Mouse (Mus musculus) cerebellum, postnatal 14 days (tissue): ENCODE measurements at regions not wholly inside any gene's neighbourhood (a gene's known extent, or its start where the extent isn't known, plus 50 kb on each side); places are given as distances from the start of the nearest gene placed in this dataset.

ENCODE experiments used
- DNase-seq, 2 experiments: peaks; one replicate each; pipeline ENCODE4 v3.0.0; 2021; ENCODE audit warnings: mixed read lengths in 2 of 2

DNA sequence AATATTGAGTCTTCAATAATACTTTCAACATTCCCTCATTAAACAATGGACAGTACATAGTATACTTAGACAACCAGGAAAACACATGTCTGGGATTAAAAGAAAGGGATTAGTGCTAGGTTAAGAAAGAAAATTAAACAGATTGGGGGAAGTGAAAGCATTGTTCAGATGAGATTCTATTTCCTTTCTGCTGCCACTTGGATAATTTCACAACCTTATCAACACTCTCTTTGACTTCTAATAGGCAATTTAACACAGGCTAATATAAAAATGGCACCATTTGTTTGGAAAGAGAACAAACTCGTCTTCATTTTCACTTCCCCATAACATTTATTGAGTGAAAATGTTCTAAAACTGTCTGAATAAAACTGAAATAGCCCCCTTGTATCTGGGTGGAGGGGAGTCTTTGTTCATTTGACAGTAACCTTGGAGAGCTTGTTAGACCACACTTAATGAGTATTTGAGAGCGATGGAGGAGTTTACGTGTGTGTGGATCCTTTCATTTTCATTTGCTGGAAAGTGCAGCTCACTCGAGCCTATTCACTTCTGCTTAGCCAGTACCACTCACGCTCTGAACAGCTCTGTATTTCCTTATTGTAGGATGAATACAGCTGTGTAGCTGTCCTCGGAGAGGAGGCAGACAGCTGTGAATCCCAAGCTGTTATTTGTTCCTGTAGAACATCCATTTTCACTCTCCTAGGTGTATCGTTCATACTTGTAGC, 366.7 kb downstream of the Kctd12 start:
- DNase-seq = no peak

DNA sequence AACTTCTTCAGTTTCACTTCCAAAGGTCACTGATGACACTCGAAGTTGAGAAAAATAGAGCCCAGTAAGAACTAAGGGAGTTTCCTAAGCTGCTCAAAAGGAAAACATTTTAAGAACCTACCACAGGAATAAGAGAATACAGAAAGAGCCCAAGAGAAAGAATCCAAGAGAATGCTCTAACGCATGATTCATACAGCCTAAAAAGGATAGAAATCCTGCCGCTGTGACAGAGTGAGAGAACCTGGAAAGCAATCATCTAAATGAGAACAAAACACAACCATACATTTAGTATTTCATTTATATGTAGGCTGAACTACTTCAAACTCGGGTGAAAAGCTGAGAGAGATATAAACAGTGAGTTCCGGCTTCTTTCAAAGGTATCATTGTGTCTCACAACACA, 376.4 kb downstream of the Kctd12 start:
- DNase-seq = no peak

DNA sequence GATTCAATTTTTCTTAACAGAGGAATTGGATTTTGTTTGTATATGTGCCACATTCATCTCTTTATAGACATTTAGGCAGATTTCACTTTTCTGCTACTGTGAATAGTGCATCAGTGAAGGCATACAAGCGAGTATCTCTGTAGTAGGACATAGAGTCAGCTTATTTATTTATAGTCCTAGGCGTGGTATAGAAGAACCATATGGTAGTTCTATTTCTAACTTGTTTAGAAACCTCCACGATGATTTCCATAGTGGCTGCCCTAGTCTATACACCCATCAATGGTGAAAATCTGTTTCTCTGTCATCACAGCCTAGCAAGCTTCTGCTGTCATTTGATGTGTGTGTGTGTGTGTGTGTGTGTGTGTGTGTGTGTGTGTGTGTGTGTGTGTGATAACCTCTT, 387.6 kb downstream of the Kctd12 start:
- DNase-seq = no peak

DNA sequence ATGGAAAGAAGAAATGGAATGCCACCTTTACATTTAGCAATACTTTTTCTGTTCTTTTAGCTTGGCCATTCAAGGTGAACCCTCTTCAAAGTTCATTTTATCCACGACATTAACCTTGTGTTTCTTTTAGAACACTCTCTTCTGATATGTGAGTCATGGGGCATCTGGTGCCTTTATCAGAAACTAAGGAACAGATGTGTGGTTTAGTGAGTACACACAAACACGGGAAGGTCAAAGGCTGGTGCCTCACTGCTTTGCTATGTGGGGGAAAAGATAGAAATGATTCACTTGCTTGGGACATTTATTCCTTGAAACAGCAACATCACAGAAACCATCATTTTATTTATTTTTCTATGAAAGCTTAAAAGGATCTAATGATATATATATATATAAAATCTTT, 428.7 kb downstream of the Kctd12 start:
- no peak for DNase-seq

DNA sequence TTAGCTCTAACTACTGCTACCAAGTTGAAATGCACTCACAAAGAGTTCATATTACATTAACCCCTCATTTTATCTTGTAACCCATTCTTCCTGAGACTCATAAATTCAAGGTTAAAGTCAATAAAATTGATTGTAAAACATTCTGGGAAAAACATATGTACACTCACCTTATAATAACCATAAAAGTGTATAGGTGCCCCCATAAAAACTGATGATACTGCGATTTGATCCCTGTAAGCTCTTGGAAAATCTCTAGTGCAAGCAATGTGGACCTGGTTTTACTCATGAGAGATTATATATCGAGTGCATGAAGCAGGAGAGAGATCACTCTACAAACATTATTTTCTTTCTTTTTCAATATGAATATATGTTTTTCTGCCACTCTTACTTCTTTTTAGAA, 429.8 kb downstream of the Kctd12 start:
- DNase-seq = no peak

DNA sequence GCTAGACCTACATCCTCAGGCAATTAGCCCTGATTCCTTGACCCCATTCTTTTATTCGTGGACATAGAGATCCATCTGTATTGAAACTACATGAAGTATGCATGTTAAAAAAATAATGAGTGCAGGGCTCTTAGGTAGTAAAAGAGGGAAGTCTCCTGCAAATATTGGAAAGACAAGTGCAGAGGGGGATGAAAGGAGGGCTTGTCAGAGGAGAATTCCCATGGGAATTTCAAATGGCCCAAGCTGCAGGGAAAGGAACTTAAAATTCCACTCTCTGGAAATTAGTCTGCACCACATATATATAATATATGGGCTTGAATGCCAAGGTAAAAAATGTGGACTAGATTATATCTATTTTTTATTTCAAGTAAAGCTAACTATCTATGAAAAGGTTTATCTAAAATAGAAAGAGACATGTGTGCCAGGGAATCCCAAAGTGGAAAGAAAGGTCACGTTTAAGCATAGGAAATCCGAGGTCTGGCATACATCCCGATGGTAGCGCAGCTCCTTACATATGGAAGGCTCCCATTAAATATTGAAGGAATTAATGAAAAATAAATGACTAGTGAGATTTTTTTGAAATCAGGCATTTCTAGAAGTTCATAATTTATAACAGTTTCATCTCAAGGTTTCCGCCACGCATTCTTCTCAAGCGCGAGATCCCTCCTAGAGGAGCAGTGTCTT, 457.4 kb downstream of the Kctd12 start:
- DNase-seq = no peak

DNA sequence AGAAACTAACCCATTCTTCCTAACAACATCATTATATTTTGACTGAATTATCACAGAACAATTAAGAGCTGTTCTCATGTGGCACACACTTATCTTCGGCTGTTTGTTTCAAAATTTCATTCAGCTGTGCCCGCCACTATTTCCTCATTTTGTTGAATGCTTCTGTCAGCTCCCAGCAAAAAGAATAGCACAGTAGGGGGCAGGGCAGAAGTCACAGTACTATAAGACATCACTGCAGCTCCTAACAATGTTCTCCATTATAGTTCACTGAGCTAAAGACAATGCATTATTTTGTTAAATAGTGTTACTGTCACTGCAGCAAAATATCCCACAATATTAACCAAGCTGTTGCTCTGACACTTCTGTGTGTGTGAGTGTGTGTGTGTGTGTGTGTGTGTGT, 465.7 kb downstream of the Kctd12 start:
- no peak for DNase-seq

DNA sequence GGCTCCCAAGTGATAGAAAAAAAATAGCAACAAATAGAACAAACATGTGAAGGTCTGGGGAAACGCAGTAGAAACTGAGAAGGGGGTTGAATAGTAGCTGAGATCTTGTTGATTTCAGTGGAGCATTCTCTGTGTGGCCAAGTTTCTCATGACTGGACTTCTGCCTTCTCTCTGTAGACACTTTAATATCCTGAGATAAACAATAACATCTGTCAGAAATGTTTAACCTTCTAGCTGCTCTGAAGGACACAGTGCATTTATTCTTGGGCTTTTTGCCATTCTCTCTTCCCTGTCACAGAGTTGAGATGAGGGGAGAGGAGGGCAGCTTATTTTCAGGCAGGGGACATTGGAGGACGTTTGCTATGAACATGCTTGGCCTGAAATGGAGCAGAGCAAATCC, 467.9 kb downstream of the Kctd12 start:
- no peak for DNase-seq

DNA sequence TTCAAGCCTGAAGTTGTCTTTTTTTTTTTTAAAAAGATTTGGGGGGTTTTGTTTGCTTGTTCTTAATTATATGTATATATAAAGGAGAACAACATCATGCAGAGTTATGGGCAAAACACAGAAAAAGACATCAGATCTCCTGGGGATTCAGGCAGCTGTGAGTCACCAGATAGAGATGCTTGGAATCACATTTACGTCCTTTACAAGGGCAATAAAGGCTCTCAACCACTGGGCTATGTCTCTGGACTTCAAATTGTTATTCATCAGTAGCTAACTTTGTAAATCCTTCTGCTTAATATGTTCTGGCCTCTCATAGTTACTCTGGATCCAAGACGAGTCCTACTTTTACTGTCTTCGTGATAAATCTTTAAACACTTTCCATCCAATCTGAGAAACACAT, 469.8 kb downstream of the Kctd12 start:
- DNase-seq = no peak

DNA sequence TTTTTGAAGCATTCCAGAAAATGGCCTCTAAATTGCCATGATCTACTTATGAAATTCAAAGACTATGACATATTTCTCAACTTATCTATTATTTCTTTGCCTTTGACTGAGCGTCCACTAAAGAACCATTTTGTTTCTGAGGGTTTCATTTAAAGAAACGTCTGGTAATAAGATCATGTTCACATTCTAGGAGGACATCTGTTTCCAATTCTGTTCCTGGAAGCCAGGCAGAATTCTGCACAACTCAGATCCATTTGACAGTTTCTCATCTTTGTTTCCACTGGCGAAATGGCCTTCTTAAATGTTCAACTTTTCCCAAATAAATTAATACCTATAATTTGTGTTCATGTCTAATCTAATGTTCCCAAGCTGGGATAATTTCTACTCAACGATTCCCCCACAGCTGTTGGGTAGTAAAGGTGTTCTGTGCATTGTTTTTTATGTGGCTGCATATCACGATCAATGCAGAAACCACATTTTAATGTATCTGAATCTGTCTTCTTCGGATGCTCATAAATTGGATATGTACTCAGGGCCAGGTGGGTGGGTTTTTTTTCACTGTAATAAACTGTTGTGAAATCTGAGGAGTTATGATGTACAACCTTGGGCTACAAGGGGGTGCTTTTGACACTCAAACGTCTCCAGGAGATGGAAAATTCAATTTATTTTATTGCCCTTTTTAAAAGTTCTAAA, 470.6 kb downstream of the Kctd12 start:
- no peak for DNase-seq

DNA sequence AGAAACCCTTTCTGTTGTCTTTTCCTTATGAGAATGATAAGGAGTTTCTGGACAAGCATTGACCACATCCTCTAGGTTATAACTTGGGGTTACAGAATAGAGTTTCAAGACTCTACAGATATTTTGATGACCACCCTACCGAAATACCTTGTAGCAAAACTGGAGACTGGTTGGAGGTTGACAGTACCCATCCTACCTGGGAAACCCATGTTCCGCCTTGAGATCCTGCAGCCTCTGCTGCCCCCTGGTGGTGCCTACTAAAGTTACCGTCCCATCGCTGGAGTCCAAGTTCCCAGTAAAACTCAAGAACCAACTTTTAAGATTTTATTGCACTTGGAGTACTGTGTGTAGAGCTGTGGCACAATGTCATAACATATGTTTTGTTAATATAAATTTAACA, 472.1 kb downstream of the Kctd12 start:
- peak; percentile 78 to 79 for DNase-seq

DNA sequence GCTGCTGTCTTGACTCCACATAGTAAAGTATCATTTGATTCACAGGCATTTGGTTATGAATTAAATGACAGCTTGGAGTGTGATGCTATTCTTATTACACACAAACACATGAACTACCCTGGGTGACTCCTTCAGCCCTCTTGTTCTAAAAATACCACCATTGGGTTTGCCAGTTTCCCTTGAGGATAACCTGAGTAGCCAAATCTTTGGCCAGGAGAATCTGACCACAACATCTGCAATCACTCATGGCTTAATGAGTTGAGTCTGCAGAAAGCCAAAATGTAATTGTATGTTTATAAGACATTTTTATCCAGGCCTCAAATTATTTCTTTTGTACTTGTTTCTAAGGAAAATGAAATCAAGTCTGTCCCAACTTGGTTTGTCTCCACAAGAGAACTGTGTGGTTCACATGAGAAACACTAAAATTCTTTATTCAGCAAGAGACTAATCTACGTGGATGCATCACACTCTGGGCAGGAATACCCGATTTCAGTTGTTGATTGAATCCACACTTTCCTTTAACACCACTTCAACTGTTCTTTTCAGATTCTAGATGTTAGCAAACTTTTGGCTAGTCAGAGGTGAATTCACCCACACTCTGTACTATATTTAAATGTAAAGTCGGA, 476.6 kb downstream of the Kctd12 start:
- no peak for DNase-seq

DNA sequence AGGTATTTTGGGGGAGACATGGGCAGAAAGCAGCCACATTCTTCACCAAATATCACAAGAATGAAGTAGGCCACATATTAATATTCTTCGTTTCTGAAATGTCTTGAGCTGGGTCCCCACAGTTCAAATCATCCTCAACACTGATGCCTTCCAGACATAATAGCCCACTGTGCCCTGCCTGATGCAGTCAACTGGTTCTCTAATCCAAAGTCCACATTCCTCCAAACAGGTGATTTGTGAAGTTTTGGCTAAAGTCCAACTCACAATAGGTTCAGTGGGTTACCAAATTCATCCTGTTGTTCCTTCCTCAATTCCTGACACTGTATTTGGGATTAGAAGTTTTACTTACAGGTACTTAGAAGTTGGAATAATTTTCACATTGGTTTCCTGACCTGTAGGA, 485.3 kb downstream of the Kctd12 start:
- no peak for DNase-seq

DNA sequence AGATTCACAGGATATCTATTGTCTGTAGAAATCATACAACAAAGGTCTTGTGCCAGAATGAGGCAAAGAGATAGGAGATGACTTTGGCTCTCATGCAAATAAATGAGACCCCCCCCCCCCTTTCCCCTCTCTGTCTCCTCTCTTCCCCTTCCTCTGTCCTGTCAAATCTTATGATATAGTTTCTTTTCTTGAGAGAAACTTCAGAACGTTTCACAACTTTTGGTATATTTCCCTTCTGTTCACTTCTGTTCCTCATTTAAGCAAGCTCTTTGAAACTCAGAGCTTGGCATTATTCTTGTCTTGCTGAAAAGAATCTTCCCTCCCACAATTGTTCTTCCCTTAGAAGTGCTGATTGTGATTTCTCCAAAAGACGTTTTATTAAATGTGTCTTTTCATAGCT, 490.1 kb downstream of the Kctd12 start:
- DNase-seq = no peak

DNA sequence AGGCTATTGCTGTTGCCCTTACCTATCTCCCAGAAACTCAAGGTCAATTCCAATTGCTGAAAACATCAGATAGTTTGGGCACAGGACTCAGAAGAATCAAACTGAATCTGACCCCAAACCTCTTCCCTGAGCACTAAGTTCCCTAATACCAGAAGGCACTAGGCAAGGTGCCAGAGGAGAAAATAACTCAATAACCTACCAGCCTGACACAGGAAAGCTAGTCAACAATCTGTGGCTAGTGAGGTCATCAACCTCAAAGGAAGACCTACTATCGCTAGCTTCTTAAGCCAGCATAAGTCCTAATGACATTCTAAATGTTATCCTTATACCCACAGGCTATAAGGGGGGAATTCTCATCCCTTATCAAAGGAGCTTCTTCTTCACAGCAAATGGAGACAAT, 491.2 kb downstream of the Kctd12 start:
- DNase-seq = no peak

DNA sequence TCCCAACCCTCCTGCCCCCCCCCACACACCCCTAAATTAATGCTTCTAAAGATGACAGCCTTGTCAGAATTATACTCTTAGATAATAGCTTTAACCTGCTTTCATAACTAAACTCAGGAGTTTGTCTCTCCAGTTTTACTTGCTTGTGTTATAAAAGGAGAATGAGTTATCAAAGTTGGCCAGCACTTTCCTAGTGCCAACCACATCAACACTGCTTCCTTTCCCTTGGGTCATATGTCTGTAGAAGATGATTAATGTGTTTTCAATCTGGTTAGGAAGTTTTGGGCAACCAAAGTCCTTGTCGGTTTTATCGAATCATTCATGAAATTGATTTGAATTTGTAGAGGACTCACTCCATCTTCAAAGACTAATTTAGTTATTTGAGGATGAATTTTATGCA, 505.3 kb downstream of the Kctd12 start:
- no peak for DNase-seq

DNA sequence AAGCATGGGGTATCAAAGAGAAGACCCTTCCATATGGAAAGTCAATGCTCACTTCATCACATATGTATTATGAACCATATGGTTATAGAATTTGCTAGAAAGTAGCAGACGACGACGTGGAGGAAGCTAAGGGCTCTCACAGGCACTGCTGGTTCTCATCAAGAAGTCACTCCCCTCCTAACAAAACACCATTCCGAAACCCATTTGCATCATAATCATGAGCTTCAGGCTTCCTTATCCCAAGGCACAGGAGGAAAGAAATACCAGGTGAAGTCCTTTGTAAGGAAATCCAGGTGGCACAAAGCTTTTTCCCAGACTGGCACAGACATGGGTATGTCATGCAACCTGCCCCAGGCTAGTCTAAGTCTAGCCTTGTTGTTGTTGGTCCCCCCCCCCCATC, 513.1 kb downstream of the Kctd12 start:
- DNase-seq = no peak

DNA sequence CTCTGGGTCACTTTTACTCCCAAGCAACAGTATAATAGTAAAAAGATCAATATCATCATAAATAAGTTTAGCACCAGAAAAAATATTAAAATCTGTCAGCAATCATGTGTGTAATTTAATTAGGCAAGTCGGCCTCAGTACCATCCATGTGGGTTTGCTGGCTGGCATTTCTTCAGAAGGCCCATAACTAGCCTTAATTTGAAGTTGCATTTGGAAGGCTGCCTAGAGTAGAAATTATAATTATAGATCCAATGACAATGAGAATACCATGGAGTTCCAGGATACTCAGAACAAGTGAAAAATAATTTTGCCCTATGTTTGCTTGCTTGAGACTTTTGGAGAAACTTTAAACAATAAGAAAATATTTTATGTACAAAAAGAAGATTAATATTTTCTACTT, 521.4 kb downstream of the Kctd12 start:
- DNase-seq = no peak

DNA sequence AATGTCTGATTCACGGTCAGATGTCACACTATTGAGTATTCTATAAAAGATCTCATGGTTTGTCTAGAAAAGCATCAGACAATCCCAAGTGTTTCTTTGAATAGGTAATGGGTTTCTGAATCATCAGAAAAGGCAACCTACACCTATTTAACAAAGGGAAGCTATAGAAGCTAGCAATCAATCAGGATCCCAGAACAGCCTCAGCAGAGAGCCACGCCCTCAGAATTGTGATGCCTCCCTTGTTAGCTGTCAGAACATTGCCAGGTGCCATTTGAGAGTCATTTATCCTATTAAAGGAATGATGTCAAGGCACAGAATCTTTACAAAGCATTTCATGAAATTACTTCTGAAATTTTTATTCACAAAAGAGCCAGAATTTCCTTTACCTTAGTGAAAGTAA, 542.7 kb downstream of the Kctd12 start:
- DNase-seq = no peak

DNA sequence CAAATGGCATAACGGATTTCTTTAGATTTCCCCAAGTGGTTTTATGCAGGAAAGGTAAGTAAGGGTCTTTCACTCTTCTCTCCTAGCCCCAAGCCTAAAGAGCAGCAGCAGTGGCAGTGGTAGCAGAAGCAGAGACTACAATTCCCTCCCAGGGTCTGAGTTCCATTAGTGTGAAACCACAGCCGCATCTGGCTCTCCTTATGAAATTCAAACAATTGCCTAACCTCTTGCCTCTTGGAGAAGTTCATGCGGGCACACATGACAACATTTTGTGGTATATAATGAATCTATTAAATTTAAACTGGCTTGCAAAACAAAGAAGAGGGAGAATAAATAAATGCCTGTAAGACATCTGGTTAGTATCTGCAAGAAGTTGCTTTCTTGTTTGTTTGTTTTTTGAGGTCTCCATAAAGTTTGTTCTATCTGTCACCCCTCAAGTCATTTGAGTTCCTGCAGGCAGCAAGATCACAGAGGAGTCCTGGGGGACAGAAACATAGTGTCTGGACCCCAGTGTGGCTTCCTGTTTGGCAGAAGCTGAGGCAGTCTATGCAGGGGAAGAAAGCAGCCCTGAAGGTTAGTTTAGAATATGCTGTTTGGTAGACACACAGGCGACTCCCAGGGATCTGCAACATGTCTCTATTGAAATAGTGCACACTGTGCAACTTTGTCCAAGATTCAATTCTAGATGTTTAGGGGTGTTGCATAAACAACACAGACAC, 578.9 kb downstream of the Kctd12 start:
- DNase-seq = no peak

DNA sequence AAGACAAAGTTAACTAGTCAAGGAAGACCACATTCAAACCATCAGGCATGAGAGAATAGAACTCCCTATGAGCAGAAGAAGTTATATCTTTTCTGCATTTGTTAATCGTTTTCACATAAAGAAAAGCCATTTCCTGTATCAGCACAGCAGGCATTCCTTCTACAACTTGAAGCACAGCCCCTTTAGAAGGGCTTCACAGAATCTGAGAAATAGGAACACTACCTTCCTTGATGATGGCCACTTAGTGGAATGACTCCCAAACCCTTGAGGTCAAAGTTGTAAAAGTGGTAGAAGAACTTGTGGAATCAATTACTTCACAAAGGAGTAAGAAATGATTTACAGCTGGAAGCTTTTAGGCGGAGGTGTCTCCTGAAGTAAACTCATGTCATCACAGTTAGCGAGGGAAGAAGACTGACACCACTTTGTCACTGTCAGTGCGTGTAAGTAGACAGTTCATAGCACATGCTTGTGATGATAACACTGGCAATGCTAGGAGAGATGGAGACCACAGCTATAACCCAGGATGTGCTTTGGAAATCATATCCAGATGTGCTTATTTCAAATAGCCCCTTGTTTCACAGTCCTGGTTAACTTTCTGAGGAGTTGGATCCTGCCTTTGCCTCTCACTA, 580.3 kb downstream of the Kctd12 start:
- DNase-seq = no peak

DNA sequence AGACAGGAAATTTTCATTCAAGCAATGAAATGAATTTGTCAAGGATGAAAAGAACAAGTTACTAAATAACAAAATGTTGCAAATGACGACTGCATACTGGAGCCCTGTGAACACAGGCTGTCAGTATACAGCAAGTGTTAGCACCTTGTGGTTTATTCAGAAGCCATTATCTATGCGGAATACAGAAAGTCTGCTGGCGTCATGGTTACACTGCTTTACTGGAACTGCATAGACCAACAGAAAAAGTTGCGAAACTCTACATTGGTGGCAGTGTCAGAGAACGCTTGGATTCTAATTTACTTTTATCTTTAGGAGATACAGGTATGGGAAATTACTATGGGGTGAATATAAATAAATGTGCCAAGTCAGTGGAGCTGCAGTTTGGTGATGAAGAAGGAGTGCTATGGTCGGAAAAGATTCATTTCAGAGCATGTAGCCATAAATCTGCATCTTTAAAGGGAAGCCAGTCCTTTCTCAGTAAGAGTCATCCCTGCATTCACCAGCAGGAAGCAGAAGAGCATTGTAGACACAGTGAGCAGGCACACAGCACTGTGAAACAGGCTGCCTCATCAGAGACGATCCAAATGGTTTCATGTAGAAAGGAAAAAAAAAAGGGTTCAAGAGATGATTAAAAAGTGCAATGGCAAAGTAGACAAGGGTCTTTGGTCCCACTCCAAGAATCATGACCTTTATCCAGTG, 586.3 kb downstream of the Kctd12 start:
- DNase-seq = no peak
